Mouse (Mus musculus): Measurements from ENCODE around the gene Tmem186.

The Tmem186 gene

GRCm38 (mm10) chr16:8666452-8666851 is 28.9 kb upstream of the Tmem186 start:
- DNase-seq: no peak

GRCm38 (mm10) chr16:8665367-8665766 is 27.9 kb upstream of the Tmem186 start:
- DNase-seq: no peak

- DNase-seq: no peak
Observed at GRCm38 (mm10) chr16:8663606-8664539, 26.4 kb upstream of the Tmem186 start.

GRCm38 (mm10) chr16:8663022-8663421 is 25.5 kb upstream of the Tmem186 start:
- no peak for DNase-seq

GRCm38 (mm10) chr16:8658764-8659163 is 21.3 kb upstream of the Tmem186 start:
- no peak for DNase-seq

GRCm38 (mm10) chr16:8658349-8658748 is 20.8 kb upstream of the Tmem186 start:
- no peak for DNase-seq

GRCm38 (mm10) chr16:8656256-8656655 is 18.7 kb upstream of the Tmem186 start:
- no peak for DNase-seq

GRCm38 (mm10) chr16:8655599-8655998 is 18.1 kb upstream of the Tmem186 start:
- no peak for DNase-seq

- DNase-seq: no peak
Observed at GRCm38 (mm10) chr16:8655108-8655507, 17.6 kb upstream of the Tmem186 start.

- no peak for DNase-seq
Observed at GRCm38 (mm10) chr16:8650007-8650406, 12.5 kb upstream of the Tmem186 start.

- DNase-seq: no peak
Observed at GRCm38 (mm10) chr16:8645546-8645945, 8.0 kb upstream of the Tmem186 start.

GRCm38 (mm10) chr16:8643855-8644254 is 6.3 kb upstream of the Tmem186 start:
- DNase-seq: no peak

- no peak for DNase-seq
Observed at GRCm38 (mm10) chr16:8639466-8640191, 2.1 kb upstream of the Tmem186 start.

GRCm38 (mm10) chr16:8638131-8638530 is 619 bp upstream of the Tmem186 start:
- no peak for DNase-seq

- DNase-seq: no peak
Observed at GRCm38 (mm10) chr16:8636867-8637216, 670 bp downstream of the Tmem186 start.

GRCm38 (mm10) chr16:8631428-8631827 is 6.1 kb downstream of the Tmem186 start:
- no peak for DNase-seq

GRCm38 (mm10) chr16:8630419-8630818 is 7.1 kb downstream of the Tmem186 start:
- DNase-seq: no peak

GRCm38 (mm10) chr16:8620315-8621115 is 17.0 kb downstream of the Tmem186 start:
- no peak for DNase-seq

GRCm38 (mm10) chr16:8619659-8620314 is 17.7 kb downstream of the Tmem186 start:
- no peak for DNase-seq

GRCm38 (mm10) chr16:8613447-8613846 is 24.1 kb downstream of the Tmem186 start:
- DNase-seq: no peak

- DNase-seq: no peak
Observed at GRCm38 (mm10) chr16:8613039-8613438, 24.5 kb downstream of the Tmem186 start.

GRCm38 (mm10) chr16:8612214-8613005 is 25.1 kb downstream of the Tmem186 start:
- DNase-seq: no peak
